Mouse (Mus musculus): ENCODE data around the gene Zkscan8. TPM values are rescaled to one million over a fixed set of nuclear protein-coding genes. Genes with fewer than 3 reads are reported as not detected.
"Not testable (repeated sequence)": the region's sequence is repeated elsewhere in the genome, so short reads cannot be mapped to it uniquely, and the experiment has no call there.

Zkscan8 gene
- total and polyA plus RNA-seq, 3 experiments, result 2.8 to 12.3 (median 9.1) TPM

- intact Hi-C loops (cut with DNase I), result loop anchor here (2.0 to 5.0 kb wide), 3 partner anchors 26 to 53 kb away; partner anchors contain the start of genes Zkscan8 and Zscan26
- DNase-seq, result peak; percentile 66 to 69
- not testable (repeated sequence) for H3K27me3 ChIP-seq (ENCODE audit: control insufficient read depth, insufficient read depth, low read length); H3K36me3 ChIP-seq (ENCODE audit: control insufficient read depth, insufficient read depth, low read length); H3K4me1 ChIP-seq (ENCODE audit: control insufficient read depth, insufficient read depth, low read length); H3K79me2 ChIP-seq (replicated peaks; ENCODE audit: control insufficient read depth, insufficient read depth, low read length)
- TF ChIP-seq POLR2A (IDR thresholded peaks at IDR 0.05; ENCODE audit: insufficient read depth, low read depth, low read length), result peak; percentile 52
- WGBS, result 7% methylated on average over 31 of the region's 31 CpGs
- Histone ChIP-seq H3K4me3 (peak within 1 kb of the TSS; percentile 62), H3K9ac (ENCODE audit: low read depth, low read length) (peak within 1 kb of the TSS; percentile 47), H3K27ac (peak within 1 kb of the TSS; percentile 74)
Measured at GRCm38 (mm10) chr13:21478759-21479670, 51.9 kb downstream of the Zkscan8 start, which contains the start of the genes Zkscan4 and Gm10065. TSS of gene Zkscan4 (plus strand) at chr13:21478907. TSS of gene Gm10065 (minus strand) at chr13:21479441.

- intact Hi-C loops (cut with DNase I), result no loop called here
- 36% methylated on average over 4 of the region's 4 CpGs for WGBS
- Histone ChIP-seq H3K4me3 (no peak overlapping the region), H3K36me3 (ENCODE audit: control insufficient read depth, insufficient read depth, low read length) (no peaks in the 10 kb centered on the region), H3K4me1 (ENCODE audit: control insufficient read depth, insufficient read depth, low read length) (no peaks in the 10 kb centered on the region; the same call in 1 of the 2 replicates), H3K27ac (no peak overlapping the region), H3K79me2 (replicated peaks; ENCODE audit: control insufficient read depth, insufficient read depth, low read length) (no peaks in the 10 kb centered on the region), H3K9ac (ENCODE audit: low read depth, low read length) (no peak overlapping the region), H3K27me3 (ENCODE audit: control insufficient read depth, insufficient read depth, low read length) (no peaks in the 10 kb centered on the region)
- no peak for DNase-seq
- TF ChIP-seq CTCF (IDR thresholded peaks at IDR 0.05) (no peak), EP300 (IDR thresholded peaks at IDR 0.05; ENCODE audit: insufficient read depth, low read depth, low read length) (no peak), POLR2A (IDR thresholded peaks at IDR 0.05; ENCODE audit: insufficient read depth, low read depth, low read length) (no peak)
Measured at GRCm38 (mm10) chr13:21472427-21472826, 58.5 kb downstream of the Zkscan8 start.

GRCm38 (mm10) chr13:21469097-21469496 is 61.8 kb downstream of the Zkscan8 start:
- intact Hi-C loops (cut with DNase I), result loop anchor here (5.0 kb wide), 2 partner anchors 67 to 107 kb away; partner anchors contain the start of genes Zkscan3 and Zscan12
- no peak overlapping the region for H3K9ac ChIP-seq (ENCODE audit: low read depth, low read length)

GRCm38 (mm10) chr13:21468061-21469019 is 62.6 kb downstream of the Zkscan8 start, which contains the start of gene Nkapl:
TSS of gene Nkapl (minus strand) at chr13:21468509.
- Histone ChIP-seq H3K4me3 (peak within 1 kb of the TSS; percentile 64), H3K9ac (ENCODE audit: low read depth, low read length) (peak within 1 kb of the TSS; percentile 57), H3K79me2 (replicated peaks; ENCODE audit: control insufficient read depth, insufficient read depth, low read length) (no peaks in the 10 kb centered on the region), H3K27ac (peak within 1 kb of the TSS; percentile 70), H3K36me3 (ENCODE audit: control insufficient read depth, insufficient read depth, low read length) (no peaks in the 10 kb centered on the region), H3K27me3 (ENCODE audit: control insufficient read depth, insufficient read depth, low read length) (no peaks in the 10 kb centered on the region), H3K4me1 (ENCODE audit: control insufficient read depth, insufficient read depth, low read length) (no peaks in the 10 kb centered on the region; the same call in 1 of the 2 replicates)
- DNase-seq, result peak; percentile 87 to 90
- WGBS, result under 1% methylated on average over 54 of the region's 54 CpGs
- TF ChIP-seq POLR2A (IDR thresholded peaks at IDR 0.05; ENCODE audit: insufficient read depth, low read depth, low read length) (peak; percentile 89), CTCF (IDR thresholded peaks at IDR 0.05) (peak; percentile 17; the same call in 1 of the 2 replicates), EP300 (IDR thresholded peaks at IDR 0.05; ENCODE audit: insufficient read depth, low read depth, low read length) (no peak)
- intact Hi-C loops (cut with DNase I), result loop anchor here (5.0 kb wide), 2 partner anchors 66 to 106 kb away; partner anchors contain the start of genes Zkscan3 and Zscan12

More at GRCm38 (mm10) chr13:21469097-21469496, 61.8 kb downstream of the Zkscan8 start:
- DNase-seq, result no peak
- Histone ChIP-seq H3K27ac (no peak overlapping the region), H3K27me3 (ENCODE audit: control insufficient read depth, insufficient read depth, low read length) (no peaks in the 10 kb centered on the region), H3K36me3 (ENCODE audit: control insufficient read depth, insufficient read depth, low read length) (no peaks in the 10 kb centered on the region), H3K4me3 (no peak overlapping the region; the same call in 1 of the 2 replicates), H3K4me1 (ENCODE audit: control insufficient read depth, insufficient read depth, low read length) (no peaks in the 10 kb centered on the region; the same call in 1 of the 2 replicates), H3K79me2 (replicated peaks; ENCODE audit: control insufficient read depth, insufficient read depth, low read length) (no peaks in the 10 kb centered on the region)
- 23% methylated on average over 9 of the region's 9 CpGs for WGBS
- no peak for TF ChIP-seq EP300 (IDR thresholded peaks at IDR 0.05; ENCODE audit: insufficient read depth, low read depth, low read length)
- TF ChIP-seq POLR2A (IDR thresholded peaks at IDR 0.05; ENCODE audit: insufficient read depth, low read depth, low read length), result no peak
- no peak for TF ChIP-seq CTCF (IDR thresholded peaks at IDR 0.05)

- WGBS, result 87% methylated on average over 10 of the region's 10 CpGs
- Histone ChIP-seq H3K27me3 (ENCODE audit: control insufficient read depth, insufficient read depth, low read length) (no peaks in the 10 kb centered on the region), H3K36me3 (ENCODE audit: control insufficient read depth, insufficient read depth, low read length) (no peaks in the 10 kb centered on the region), H3K9ac (ENCODE audit: low read depth, low read length) (no peak overlapping the region), H3K27ac (no peak overlapping the region), H3K4me1 (ENCODE audit: control insufficient read depth, insufficient read depth, low read length) (no peaks in the 10 kb centered on the region; the same call in 1 of the 2 replicates), H3K79me2 (replicated peaks; ENCODE audit: control insufficient read depth, insufficient read depth, low read length) (no peaks in the 10 kb centered on the region), H3K4me3 (no peak overlapping the region)
- intact Hi-C loops (cut with DNase I), result loop anchor here (5.0 kb wide), 2 partner anchors 65 to 105 kb away; partner anchors contain the start of genes Zkscan3 and Zscan12
- DNase-seq, result no peak
- no peak for TF ChIP-seq POLR2A (IDR thresholded peaks at IDR 0.05; ENCODE audit: insufficient read depth, low read depth, low read length)
Measured at GRCm38 (mm10) chr13:21467336-21467735, 63.6 kb downstream of the Zkscan8 start.

Other genes starting within 250 kb of the Zkscan8 start
- gene Gpx5, start 238.4 kb downstream of the Zkscan8 start, total RNA-seq (2021), result not detected
- not detected in 2 replicates for gene Gpx5, start 238.4 kb downstream of the Zkscan8 start, polyA plus RNA-seq (2012; rRNA removed)
- gene Gpx6, start 219.0 kb downstream of the Zkscan8 start, total RNA-seq (2021), result not detected
- gene Gpx6, start 219.0 kb downstream of the Zkscan8 start, polyA plus RNA-seq (2012; rRNA removed), result not detected in 2 replicates
- not detected for gene Olfr1367, start 184.2 kb downstream of the Zkscan8 start, total RNA-seq (2021)
- not detected in 2 replicates for gene Olfr1367, start 184.2 kb downstream of the Zkscan8 start, polyA plus RNA-seq (2012; rRNA removed)
- 1 to 10 TPM; 4.8 to 5.1 TPM for gene Zscan12, start 168.3 kb downstream of the Zkscan8 start, total RNA-seq (2021)
- 1.3 and 2.5 TPM in 2 replicates for gene Zscan12, start 168.3 kb downstream of the Zkscan8 start, polyA plus RNA-seq (2012; rRNA removed)
- 10 to 100 TPM; 23.2 to 27.7 TPM for gene Zkscan3, start 128.4 kb downstream of the Zkscan8 start, total RNA-seq (2021)
- 18.7 and 35.6 TPM in 2 replicates for gene Zkscan3, start 128.4 kb downstream of the Zkscan8 start, polyA plus RNA-seq (2012; rRNA removed)
- gene Pgbd1, start 90.1 kb downstream of the Zkscan8 start, total RNA-seq (2021), result under 1 TPM; 0.41 to 0.50 TPM
- 0.43 and 0.59 TPM in 2 replicates for gene Pgbd1, start 90.1 kb downstream of the Zkscan8 start, polyA plus RNA-seq (2012; rRNA removed)
- 10 to 100 TPM; 21.8 TPM for gene Zscan26, start 77.4 kb downstream of the Zkscan8 start, total RNA-seq (2021)
- 14.8 and 25.6 TPM in 2 replicates for gene Zscan26, start 77.4 kb downstream of the Zkscan8 start, polyA plus RNA-seq (2012; rRNA removed)
- under 1 TPM; 0.34 to 0.99 TPM for gene Nkapl, start 62.6 kb downstream of the Zkscan8 start, total RNA-seq (2021)
- gene Nkapl, start 62.6 kb downstream of the Zkscan8 start, polyA plus RNA-seq (2012; rRNA removed), result 0.18 TPM in 1 of 2 replicates, not detected in the other
- gene Zkscan4, start 52.2 kb downstream of the Zkscan8 start, total RNA-seq (2021), result 1 to 10 TPM in 1 of 2 experiments, under 1 TPM in 1; 0.77 to 1.1 TPM
- gene Zkscan4, start 52.2 kb downstream of the Zkscan8 start, polyA plus RNA-seq (2012; rRNA removed), result 0.47 and 0.94 TPM in 2 replicates
- not detected for gene Gm10065, start 51.7 kb downstream of the Zkscan8 start, total RNA-seq (2021)
- not detected in 2 replicates for gene Gm10065, start 51.7 kb downstream of the Zkscan8 start, polyA plus RNA-seq (2012; rRNA removed)
- 10 to 100 TPM; 25.4 to 27.3 TPM for gene AK157302, start 35.9 kb downstream of the Zkscan8 start, total RNA-seq (2021)
- 0.82 and 2.0 TPM in 2 replicates for gene AK157302, start 35.9 kb downstream of the Zkscan8 start, polyA plus RNA-seq (2012; rRNA removed)
- 100 to 1,000 TPM; 241 to 252 TPM for gene Gm11273, start 29.7 kb downstream of the Zkscan8 start, total RNA-seq (2021)
- 65.2 and 74.9 TPM in 2 replicates for gene Gm11273, start 29.7 kb downstream of the Zkscan8 start, polyA plus RNA-seq (2012; rRNA removed)
- gene Olfr1366, start 11.7 kb upstream of the Zkscan8 start, total RNA-seq (2021), result not detected
- not detected in 2 replicates for gene Olfr1366, start 11.7 kb upstream of the Zkscan8 start, polyA plus RNA-seq (2012; rRNA removed)
- gene Olfr1535, start 28.8 kb upstream of the Zkscan8 start, total RNA-seq (2021), result not detected
- not detected in 2 replicates for gene Olfr1535, start 28.8 kb upstream of the Zkscan8 start, polyA plus RNA-seq (2012; rRNA removed)
- not detected for gene Olfr1364, start 50.6 kb upstream of the Zkscan8 start, total RNA-seq (2021)
- gene Olfr1364, start 50.6 kb upstream of the Zkscan8 start, polyA plus RNA-seq (2012; rRNA removed), result not detected in 2 replicates
- gene Olfr1362, start 82.9 kb upstream of the Zkscan8 start, total RNA-seq (2021), result not detected
- not detected in 2 replicates for gene Olfr1362, start 82.9 kb upstream of the Zkscan8 start, polyA plus RNA-seq (2012; rRNA removed)
- gene Olfr11, start 111.4 kb upstream of the Zkscan8 start, total RNA-seq (2021), result not detected
- not detected in 2 replicates for gene Olfr11, start 111.4 kb upstream of the Zkscan8 start, polyA plus RNA-seq (2012; rRNA removed)
- gene Olfr1361, start 132.3 kb upstream of the Zkscan8 start, total RNA-seq (2021), result not detected
- gene Olfr1361, start 132.3 kb upstream of the Zkscan8 start, polyA plus RNA-seq (2012; rRNA removed), result not detected in 2 replicates
- gene Olfr1360, start 146.3 kb upstream of the Zkscan8 start, total RNA-seq (2021), result not detected
- gene Olfr1360, start 146.3 kb upstream of the Zkscan8 start, polyA plus RNA-seq (2012; rRNA removed), result not detected in 2 replicates
- gene Olfr1359, start 167.0 kb upstream of the Zkscan8 start, total RNA-seq (2021), result not detected
- not detected in 2 replicates for gene Olfr1359, start 167.0 kb upstream of the Zkscan8 start, polyA plus RNA-seq (2012; rRNA removed)
- 10 to 100 TPM; 10.5 to 12.9 TPM for gene Hist1h2bl, start 185.0 kb upstream of the Zkscan8 start, total RNA-seq (2021)
- gene Hist1h2bl, start 185.0 kb upstream of the Zkscan8 start, polyA plus RNA-seq (2012; rRNA removed), result not detected in 2 replicates
- gene Hist1h2ai, start 185.3 kb upstream of the Zkscan8 start, total RNA-seq (2021), result 1 to 10 TPM; 3.5 to 9.1 TPM
- 1.6 TPM in 1 of 2 replicates, not detected in the other for gene Hist1h2ai, start 185.3 kb upstream of the Zkscan8 start, polyA plus RNA-seq (2012; rRNA removed)
- gene Hist1h3h, start 186.5 kb upstream of the Zkscan8 start, total RNA-seq (2021), result 1 to 10 TPM; 5.5 to 9.1 TPM
- not detected in 2 replicates for gene Hist1h3h, start 186.5 kb upstream of the Zkscan8 start, polyA plus RNA-seq (2012; rRNA removed)
- gene Hist1h2bm, start 190.9 kb upstream of the Zkscan8 start, total RNA-seq (2021), result 1 to 10 TPM in 1 of 2 experiments, under 1 TPM in 1; 0.78 to 2.8 TPM
- gene Hist1h2bm, start 190.9 kb upstream of the Zkscan8 start, polyA plus RNA-seq (2012; rRNA removed), result 0.27 TPM in 1 of 2 replicates, not detected in the other
- 1 to 10 TPM; 1.8 to 3.2 TPM for gene Hist1h4j, start 203.9 kb upstream of the Zkscan8 start, total RNA-seq (2021)
- gene Hist1h4j, start 203.9 kb upstream of the Zkscan8 start, polyA plus RNA-seq (2012; rRNA removed), result 0.73 TPM in 1 of 2 replicates, not detected in the other
- gene Hist1h4k, start 219.4 kb upstream of the Zkscan8 start, total RNA-seq (2021), result 10 to 100 TPM; 24.6 to 31.5 TPM
- gene Hist1h4k, start 219.4 kb upstream of the Zkscan8 start, polyA plus RNA-seq (2012; rRNA removed), result 4.9 TPM in 1 of 2 replicates, not detected in the other
- gene Hist1h2ak, start 222.7 kb upstream of the Zkscan8 start, total RNA-seq (2021), result 1 to 10 TPM; 1.3 to 4.2 TPM
- 0.62 TPM in 1 of 2 replicates, not detected in the other for gene Hist1h2ak, start 222.7 kb upstream of the Zkscan8 start, polyA plus RNA-seq (2012; rRNA removed)
- gene Hist1h2bn, start 223.0 kb upstream of the Zkscan8 start, total RNA-seq (2021), result 1 to 10 TPM; 2.6 to 6.9 TPM
- 1.6 and 1.9 TPM in 2 replicates for gene Hist1h2bn, start 223.0 kb upstream of the Zkscan8 start, polyA plus RNA-seq (2012; rRNA removed)
- 1 to 10 TPM; 2.3 to 2.5 TPM for gene Hist1h1b, start 249.5 kb upstream of the Zkscan8 start, total RNA-seq (2021)
- gene Hist1h1b, start 249.5 kb upstream of the Zkscan8 start, polyA plus RNA-seq (2012; rRNA removed), result not detected in 2 replicates

Data from heart, adult 2 months (tissue).